Mouse (Mus musculus) kidney, adult 2 months (tissue): Measurements from ENCODE around the gene Pan3.

Experiments used
- CTCF ChIP-seq: fragments of 200-500 bp; conservative IDR thresholded peaks from 2 replicates; pipeline ENCODE4 v1.5.1; 2011; ENCODE audit warnings: low read depth, mild to moderate bottlenecking, control low read depth, low read length, moderate library complexity, mixed read lengths; ENCODE audit not compliant: insufficient read depth, insufficient read length
- POLR2A ChIP-seq: fragments of 200-500 bp; IDR thresholded peaks from one replicate; pipeline ENCODE4 v1.6.1; 2011; ENCODE audit warnings: low read depth, low read length, control low read depth

DNA sequence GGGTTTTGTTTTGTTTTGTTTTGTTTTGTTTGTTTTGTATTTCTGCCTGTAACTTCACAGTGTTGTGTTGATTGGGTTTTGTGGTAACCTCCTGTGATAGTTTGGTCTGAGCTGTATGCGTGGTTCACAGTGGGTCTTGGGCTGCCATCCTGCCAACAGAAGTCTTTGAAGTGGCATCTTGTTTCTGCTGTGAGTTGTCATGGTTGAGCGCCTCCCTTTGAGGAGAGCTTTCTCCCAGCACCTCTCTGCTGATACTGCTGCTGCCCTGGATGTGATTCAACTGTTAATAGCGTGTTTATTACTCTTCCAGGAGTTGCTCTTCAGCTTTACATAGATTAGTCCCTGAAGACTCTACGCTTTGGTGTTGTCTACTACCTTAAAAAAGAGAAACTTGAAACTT, 18.6 kb downstream of the Pan3 start:
- TF ChIP-seq POLR2A (no peak), CTCF (no peak)
